Mouse (Mus musculus) right cerebral cortex, postnatal 25 days (tissue): Measurements from ENCODE around the gene Frmd8.

ENCODE experiments used
- DNase-seq: peaks from one replicate; pipeline ENCODE4 v3.0.0; 2022

Gene Frmd8

GRCm38 (mm10) chr19:5874969-5875480, at the start of gene Frmd8:
TSS of gene Frmd8 (minus strand) at chr19:5875274.
- DNase-seq, result peak; percentile 89

- peak; percentile 89 for DNase-seq
Observed at GRCm38 (mm10) chr19:5924713-5925093, 49.6 kb upstream of the Frmd8 start, which contains the start of gene Cdc42ep2. TSS of gene Cdc42ep2 (minus strand) at chr19:5924816.

DNA sequence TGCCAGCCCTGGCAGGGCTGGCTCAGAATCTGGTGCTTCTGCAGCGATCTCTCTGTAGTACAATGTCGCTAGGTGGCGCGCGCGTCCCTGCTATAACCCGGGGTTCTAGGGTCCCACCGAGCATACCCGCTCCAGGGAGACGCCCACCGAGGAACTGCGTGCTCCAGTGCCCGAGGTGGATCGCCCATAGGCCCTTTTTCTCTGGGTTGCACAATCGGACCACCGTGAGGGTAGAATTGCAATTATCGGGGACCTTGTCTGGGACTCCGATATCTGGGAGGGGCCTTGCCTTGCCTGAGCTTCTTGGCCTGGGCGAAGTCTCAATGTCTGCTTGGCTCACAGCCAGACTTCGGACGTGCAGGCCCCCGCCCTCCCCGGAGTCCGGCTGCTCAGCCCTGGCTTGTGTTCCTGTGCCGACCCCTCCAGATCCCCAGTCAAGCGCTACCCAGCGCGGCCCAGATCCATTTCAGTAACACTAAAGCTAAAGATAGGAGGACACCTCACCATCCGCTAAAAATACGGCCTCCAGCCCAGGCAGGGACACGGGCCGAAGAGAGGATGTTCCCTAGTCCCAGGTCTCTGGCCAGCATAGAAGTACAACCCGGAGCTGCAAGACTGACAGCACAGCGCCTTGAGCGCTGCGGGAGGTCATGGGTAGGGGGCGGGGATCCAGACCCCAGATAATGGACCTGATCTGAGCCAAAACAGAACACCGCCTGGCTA, 49.1 kb upstream of the Frmd8 start:
- peak; percentile 82 for DNase-seq

GRCm38 (mm10) chr19:5922963-5923362, 47.9 kb upstream of the Frmd8 start:
- no peak for DNase-seq

DNA sequence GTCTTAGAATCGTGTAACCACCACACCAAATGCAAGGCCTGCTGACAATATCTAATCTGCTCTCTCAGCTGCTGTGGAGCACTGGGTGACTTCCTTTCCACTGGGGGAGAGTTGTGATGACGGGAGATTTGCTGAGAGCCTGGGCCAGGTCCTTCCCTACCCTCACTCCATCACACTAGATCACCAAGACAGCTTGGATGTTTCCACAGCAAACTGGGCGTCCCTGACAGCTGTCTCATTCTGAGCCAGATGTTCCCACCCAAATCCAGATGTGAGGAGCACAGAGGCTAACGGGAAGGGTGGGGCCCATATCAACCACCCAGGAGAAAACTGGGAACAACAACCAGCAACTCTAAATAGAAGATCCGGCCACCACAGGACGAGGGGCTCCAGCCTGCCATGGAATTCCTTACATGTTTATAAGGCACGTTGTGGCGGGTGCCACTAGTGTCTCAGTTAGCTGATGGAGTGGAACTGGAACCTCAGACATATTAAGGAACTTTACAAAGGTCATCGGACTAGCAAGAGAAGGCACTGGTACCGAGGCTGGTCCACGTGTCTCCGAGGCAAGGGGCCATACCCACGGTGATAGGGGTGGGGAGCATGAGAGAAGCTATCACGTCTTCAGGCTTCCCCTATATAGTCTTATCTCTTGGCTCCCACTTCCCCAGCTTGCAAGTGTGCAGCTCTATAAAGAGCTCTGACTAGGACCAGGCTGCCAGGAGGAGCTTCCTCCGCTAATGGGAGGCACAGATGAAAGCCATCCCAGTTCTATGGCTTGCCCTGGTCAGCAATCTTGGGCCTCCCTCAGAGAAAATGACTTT, 47.3 kb upstream of the Frmd8 start:
- no peak for DNase-seq

DNA sequence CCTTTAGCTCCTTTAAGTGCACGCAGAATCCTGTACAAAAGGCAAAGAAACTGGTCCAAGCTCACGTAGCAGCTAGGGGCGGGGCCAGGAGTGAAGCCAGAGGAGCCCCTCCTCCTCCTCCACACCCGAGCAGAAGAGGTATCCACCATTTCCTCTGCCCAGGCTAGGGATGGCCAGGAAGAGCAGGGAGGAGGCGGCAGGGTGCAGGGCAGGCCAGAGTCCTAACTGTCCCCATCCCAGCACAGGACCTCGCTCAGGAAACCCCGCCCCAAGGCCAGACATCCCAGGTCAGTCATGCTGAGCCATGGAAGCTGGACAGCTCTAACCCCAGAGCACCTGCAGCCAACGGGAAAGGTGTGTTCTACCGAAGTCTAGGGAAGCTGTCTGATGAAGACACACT, 46.6 kb upstream of the Frmd8 start:
- DNase-seq, result no peak

GRCm38 (mm10) chr19:5913007-5913719, 38.1 kb upstream of the Frmd8 start, which contains the start of gene Dpf2:
TSS of gene Dpf2 (minus strand) at chr19:5913010.
- no peak for DNase-seq

- peak; percentile 98 for DNase-seq
Observed at GRCm38 (mm10) chr19:5912103-5913006, 37.3 kb upstream of the Frmd8 start.

DNA sequence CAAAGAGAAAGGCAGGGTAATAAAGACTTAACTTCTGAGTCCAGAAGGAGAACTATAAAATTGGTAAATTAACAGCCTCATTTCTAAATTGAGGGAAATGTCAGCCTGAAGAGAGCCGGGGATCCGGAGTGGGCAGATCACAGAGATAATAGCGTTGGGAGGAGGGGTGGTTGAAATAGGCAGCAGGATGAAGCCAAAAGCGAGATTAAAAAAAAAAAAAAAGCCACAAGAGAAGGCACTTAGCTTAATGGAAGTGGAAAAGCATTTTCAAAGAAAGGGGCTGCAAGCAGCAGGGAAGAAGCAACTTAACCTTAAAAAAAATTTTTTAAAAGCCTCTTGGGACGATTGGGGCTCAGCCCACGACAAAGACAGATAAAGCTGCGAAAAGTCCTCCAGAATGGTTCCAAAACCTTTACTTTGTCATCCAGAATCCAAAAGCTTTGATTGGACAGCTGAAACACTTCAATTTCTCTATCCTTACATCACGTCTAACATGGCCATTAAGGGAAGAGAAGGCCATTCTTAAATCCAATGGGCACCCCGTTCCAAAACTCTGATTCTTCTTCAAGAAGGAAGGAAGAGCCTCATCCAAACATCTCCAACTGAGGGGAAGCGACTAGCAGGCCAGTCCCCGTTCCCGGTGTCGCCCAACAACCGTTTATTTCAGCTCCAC, 36.5 kb upstream of the Frmd8 start:
- DNase-seq, result no peak

DNA sequence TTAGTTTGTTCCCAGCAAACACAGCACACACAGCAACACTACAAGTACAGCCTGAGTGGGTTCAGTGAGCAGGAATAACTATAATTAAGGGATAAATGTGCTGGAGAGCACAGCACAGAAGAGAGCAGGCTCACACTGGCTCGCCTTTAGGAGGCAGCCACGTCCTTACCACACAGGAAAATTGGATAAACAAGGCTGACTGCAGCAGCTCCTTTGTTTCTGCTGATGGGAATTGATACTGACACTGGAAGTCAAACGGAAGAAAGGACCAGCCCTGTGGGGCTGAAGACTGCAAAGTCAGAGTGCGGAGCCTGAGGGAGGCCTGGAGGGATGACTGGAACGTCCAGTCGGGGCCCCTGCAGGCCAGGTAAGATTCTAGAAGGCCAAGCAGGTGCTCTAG, 35.1 kb upstream of the Frmd8 start:
- no peak for DNase-seq

DNA sequence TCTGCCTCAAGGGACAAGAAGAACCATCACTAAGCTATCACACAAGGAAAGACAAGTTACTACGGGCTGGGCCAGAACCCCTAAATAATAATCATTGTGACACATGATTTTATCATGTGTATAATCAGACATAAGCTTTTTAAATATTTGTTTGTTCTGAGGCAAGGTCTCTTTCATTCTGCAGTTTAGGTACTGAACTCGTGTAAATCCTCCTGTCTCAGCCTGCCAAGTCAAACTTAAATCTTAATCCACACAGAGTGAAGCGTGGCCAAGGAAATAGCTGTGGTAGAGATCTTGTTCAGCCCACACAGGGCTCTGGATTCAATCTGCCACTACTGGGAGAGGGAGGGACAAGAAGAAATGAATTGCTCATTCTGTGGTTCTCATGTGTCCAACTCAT, 32.2 kb upstream of the Frmd8 start:
- no peak for DNase-seq

GRCm38 (mm10) chr19:5894002-5894678, 19.1 kb upstream of the Frmd8 start, which contains the start of gene Tigd3:
TSS of gene Tigd3 (minus strand) at chr19:5894149.
- peak; percentile 94 for DNase-seq

GRCm38 (mm10) chr19:5893282-5894001, 18.4 kb upstream of the Frmd8 start:
- DNase-seq, result no peak

GRCm38 (mm10) chr19:5892735-5893134, 17.7 kb upstream of the Frmd8 start:
- DNase-seq, result no peak

DNA sequence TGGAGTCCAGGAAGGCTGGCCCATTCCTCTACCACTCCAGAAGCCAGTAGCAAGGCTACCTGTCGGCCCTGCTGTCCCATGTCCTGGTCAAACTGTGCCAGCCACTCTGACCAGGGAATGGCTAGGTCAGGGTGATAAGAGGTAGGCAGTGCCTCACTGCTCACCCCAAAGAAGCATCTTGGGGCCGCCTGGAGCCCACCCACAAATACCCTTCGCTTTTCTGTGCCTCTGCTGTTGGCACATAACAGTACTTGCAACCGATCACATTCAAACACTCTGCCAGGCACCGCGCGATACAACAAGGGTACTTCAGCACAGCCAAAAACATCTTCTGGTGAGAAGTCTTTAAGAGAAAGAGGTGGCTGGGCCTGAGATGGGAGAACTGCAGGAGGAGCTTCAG, 17.2 kb upstream of the Frmd8 start:
- no peak for DNase-seq

DNA sequence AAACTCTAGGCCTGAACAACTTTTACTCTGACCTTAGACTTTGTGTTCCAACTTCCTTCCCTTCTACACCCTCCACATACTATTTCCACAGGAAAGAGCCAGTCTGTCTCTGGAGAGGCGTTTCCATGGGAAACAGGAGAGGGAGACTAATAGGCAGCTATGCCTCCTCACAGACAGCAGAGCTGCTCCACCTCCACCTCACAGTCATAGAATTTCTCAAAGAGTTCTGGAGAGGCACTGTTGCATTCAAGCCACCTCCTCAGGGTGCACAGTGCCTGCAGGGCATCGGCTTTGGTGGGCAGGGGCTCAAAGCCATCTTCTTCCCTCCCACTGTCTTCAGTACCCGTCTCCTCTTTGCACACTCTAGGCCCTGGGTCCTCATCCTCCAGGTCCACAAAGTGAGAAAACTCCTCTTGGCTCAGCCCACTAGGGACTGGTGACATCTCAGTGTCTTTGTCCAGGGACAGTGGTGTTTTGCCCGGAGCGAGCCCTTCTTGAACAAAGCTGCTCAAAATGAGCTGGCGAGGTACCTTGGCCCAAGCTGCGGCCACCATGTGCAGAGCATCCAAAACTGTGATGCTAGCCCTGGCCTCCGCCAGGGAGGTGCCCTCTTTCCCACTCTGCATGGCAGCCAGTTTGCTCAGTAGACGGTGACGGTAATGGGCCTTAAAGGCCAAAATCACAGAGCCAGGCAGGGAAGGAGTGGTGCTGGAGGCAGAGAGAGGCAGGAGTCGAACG, 16.6 kb upstream of the Frmd8 start:
- no peak for DNase-seq

- no peak for DNase-seq
Observed at GRCm38 (mm10) chr19:5889211-5889610, 14.1 kb upstream of the Frmd8 start.

GRCm38 (mm10) chr19:5887234-5887815, 12.3 kb upstream of the Frmd8 start:
- DNase-seq, result no peak

DNA sequence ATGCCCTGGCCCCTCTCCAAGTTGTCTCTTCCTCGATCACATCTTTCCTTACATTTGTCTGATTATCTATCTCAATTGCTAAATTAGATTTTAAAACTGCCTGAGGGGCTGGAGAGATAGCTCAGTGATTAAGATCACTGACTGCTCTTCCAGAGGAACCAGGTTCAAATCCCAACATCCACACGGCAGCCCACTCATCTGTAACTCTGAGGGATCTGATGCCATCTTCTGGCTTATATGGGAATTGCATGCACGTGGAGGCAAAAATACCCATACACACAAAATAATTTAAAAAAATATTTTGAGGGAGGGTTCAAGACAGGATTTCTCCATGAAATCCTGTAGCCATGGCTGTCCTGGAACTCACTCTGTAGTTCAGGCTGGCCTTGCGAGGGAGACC, 10.8 kb upstream of the Frmd8 start:
- DNase-seq, result no peak
